Mouse (Mus musculus) naive thymus-derived CD4-positive, alpha-beta T cell, adult 5 months (primary cell): ENCODE measurements around the gene Fam217b. TPM values are rescaled to one million over a fixed set of nuclear protein-coding genes. Genes with fewer than 3 reads are reported as not detected.

Source experiments
- polyA plus RNA-seq: library from polyadenylated mRNA; unstranded; fragments of 100-300 nt; shearing (Covaris generic); gene quantifications from one replicate; pipeline ENCODE4 v1.2.1, GENCODE M21; 2017

Fam217b gene
- polyA plus RNA-seq: not detected

DNA sequence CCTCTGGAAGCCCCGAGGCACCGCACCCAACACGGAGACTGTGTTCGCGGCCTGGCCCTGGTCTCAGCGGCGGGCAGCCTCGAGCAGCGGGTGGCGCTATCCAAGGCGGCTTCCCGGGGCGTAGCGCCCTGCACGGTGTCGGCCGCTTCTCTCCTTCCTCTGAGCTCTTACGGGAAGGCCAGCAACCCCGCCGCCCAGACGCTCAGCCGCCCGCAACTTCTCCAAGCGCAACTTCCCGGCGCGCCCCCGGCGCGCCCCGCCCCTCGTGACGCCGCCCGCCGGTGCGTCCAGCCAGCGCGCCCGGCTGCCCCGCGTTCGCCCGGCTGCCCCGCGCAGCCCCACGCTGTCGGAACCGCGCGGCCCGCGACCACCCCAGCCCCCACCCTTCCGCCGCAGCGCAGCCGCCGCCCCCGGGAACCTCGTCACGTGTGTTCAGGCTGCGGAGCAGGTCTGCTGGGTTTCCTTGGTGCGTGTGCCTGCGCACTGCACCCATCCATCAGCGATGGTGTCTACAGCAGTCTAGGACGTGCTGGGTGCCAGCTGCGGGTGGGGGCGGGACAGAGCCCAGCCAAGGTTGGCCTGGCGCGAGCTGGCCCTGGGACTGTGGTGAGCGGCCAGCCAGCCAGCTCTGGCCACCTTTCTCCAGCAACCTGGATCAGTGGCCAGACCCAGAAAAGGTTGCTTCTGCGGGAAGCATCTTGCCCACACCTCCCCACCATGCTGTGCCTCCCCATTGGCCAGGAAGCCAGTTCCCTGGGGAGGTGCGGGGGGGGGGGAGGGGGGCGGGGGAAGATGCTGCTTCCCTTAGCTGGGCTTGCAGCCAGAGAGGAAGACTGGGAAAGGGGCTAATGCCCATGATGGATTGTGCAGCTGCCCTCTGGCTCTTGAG, at the start of gene Fam217b, which contains the start of gene Ppp1r3d:
Gene Fam217b (plus strand): TSS at position 264 of the 889 bp plus-strand sequence.
Gene Ppp1r3d (minus strand): TSS at position 212 of the 889 bp plus-strand sequence.

DNA sequence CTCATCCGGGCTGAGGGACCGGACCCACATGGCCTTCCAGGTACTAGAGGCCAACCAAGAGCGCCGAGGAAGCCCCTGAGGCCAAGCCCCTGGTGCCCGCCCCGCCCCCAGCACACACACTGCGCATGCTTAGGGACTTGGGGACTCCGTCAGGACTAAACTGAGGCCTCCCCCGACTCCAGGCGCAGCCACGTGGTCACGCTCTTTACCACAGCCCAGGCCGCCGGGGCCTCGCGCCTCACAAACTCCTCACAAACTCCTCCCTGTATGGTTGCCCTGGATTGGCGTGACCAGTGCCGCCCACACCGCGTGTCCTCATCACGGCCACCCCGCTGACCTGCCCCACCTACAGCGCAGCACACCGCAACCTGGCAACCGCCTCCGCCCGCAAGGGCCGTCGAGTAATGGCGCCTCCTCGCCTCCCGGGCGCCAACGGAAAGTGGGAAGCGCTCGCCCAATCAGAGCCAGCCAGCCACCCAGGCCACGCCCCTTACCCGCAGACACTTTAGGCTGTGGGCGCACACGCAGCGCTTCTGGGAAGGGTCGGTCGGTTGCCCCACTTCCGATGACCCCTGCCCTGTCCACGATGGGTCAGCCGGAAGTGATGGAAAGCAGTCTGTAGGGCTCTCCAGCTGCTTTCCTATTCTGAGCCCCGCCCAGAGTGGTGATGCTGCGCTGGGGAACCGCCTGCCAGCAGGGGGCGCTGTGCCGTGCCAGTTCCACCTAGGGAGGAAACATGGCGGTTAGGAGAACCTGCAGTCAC, 7.1 kb upstream of the Fam217b start, which contains the start of gene Sycp2:
Gene Sycp2 (minus strand): TSS at position 633 of the 763 bp plus-strand sequence.

DNA sequence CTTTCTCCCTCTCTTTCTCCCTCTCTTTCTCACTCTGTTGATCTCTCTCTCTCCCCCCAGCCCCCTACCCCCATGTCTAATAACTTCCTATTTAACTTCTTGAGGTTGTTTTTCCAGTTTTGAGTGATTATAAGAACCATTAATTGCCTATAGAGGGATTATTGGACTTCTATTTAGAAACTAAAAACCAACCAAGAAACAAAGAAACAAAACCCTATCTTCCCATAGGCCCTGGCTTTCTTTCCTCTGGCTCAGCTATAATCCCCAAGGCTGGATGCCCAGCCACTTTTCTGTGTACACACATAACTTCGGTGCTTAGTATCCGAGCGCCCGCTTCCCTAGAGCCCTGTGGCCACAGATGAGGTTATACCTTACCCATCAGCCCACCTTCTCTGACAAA, 15.9 kb downstream of the Fam217b start, which contains the start of gene Cdh26:
Gene Cdh26 (plus strand): TSS at position 301 of the 400 bp plus-strand sequence.

Other genes starting within 250 kb of the Fam217b start
- gene Sycp2, start 6.8 kb upstream of the Fam217b start, polyA plus RNA-seq: not detected
- not detected for gene Ppp1r3d, start 52 bp upstream of the Fam217b start, polyA plus RNA-seq
- gene Cdh26, start 16.0 kb downstream of the Fam217b start, polyA plus RNA-seq: not detected